Mouse (Mus musculus) left cerebral cortex, adult 11 months (tissue): ENCODE measurements at regions not wholly inside any gene's neighbourhood (a gene's known extent, or its start where the extent isn't known, plus 50 kb on each side); places are given as distances from the start of the nearest gene placed in this dataset.
A peak's percentile ranks its signal among the peaks of the same experiment; 100 is the strongest.

Experiments used
- DNase-seq: peaks from one replicate; pipeline ENCODE4 v3.0.0; 2022; ENCODE audit warnings: low spot score

- no peak for DNase-seq
Measured at GRCm38 (mm10) chr12:68554292-68554691, 604.7 kb downstream of the Rps29 start.

DNA sequence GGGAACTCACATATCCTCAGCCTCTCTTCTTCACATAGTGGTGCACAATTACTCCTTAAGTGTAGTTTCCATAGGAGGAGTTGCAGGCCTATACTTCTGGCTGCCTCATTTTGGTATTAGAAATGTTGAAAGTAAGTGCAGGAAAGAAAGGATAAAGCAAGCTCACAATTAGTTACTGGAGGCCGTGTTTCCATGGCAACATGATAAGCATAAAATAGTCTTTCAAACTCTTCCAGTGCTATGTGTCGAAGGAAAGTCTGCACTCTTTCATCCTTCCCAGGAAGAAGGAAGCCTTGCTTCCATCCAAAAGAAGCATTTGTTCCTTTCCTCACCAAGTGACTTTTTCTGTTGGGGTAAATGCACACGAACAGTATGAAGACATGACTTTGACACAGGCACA is 617.2 kb downstream of the Rps29 start:
- no peak for DNase-seq

- no peak for DNase-seq
Measured at GRCm38 (mm10) chr12:68500794-68501193, 658.2 kb downstream of the Rps29 start.

- DNase-seq, result peak; percentile 4
Measured at GRCm38 (mm10) chr12:68463032-68463431, 696.0 kb downstream of the Rps29 start.

DNA sequence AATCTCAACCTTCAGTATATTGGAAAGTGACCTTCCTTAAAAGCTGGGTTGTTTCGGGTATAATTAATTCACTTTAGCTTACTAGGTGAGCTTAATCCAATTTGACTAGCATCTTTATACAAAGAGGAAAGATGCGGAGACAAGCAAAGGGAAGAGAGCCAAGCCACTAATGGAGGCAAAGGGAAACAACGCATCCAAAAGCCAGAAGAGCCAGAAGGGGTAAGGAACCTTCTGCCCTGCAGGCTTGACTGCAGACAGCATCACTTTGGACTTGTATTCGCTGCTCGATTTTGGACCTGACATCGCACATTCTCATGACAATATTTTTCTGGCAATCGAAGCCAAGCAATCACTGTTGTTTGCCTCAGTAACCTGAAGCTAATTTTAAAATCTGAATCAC is 700.8 kb downstream of the Rps29 start:
- DNase-seq, result no peak

- DNase-seq, result no peak
Measured at GRCm38 (mm10) chr12:68426601-68427000, 732.4 kb downstream of the Rps29 start.

DNA sequence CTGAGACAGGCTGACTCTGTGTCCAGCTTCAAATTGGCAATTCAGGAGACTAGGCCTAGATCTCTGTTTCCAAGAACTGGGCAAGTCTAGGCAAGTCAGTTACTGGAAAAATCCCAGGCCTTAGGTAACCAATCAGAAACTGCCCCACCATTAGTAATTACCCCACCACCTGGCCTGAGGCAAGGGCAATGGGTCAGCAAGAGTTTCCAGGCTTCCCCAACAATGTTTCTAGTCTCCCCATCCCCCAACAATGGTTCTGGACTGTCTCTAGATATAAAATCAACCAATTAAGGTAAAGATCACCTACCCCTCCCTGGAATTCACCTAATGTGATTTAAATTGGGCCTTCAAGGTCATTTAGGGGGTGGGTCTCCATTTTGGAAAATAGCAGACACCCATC is 734.0 kb downstream of the Rps29 start:
- DNase-seq, result no peak
